Mouse (Mus musculus) testis, postnatal 14 days (tissue): ENCODE data around the gene Cyp2u1.
A peak's percentile ranks its signal among the peaks of the same experiment; 100 is the strongest.

ENCODE experiments used
- DNase-seq: peaks from one replicate; pipeline ENCODE4 v3.0.0; 2021; ENCODE audit warnings: low spot score

The Cyp2u1 gene

GRCm38 (mm10) chr3:131306255-131306654 lies 3.2 kb upstream of the Cyp2u1 start:
- DNase-seq: no peak

- DNase-seq: no peak
These were observed 290 bp upstream of the Cyp2u1 start for GRCm38 (mm10) chr3:131303320-131303714.

GRCm38 (mm10) chr3:131299908-131300307 lies 3.1 kb downstream of the Cyp2u1 start:
- DNase-seq: no peak

- no peak for DNase-seq
These were observed 3.9 kb downstream of the Cyp2u1 start for GRCm38 (mm10) chr3:131299078-131299477.

- no peak for DNase-seq
These were observed 6.1 kb downstream of the Cyp2u1 start for GRCm38 (mm10) chr3:131296893-131297292.

- no peak for DNase-seq
These were observed 7.4 kb downstream of the Cyp2u1 start for GRCm38 (mm10) chr3:131295513-131296200.

- DNase-seq: no peak
These were observed 8.5 kb downstream of the Cyp2u1 start for GRCm38 (mm10) chr3:131294503-131294902.

GRCm38 (mm10) chr3:131292959-131293358 lies 10.1 kb downstream of the Cyp2u1 start:
- no peak for DNase-seq

GRCm38 (mm10) chr3:131292349-131292748 lies 10.7 kb downstream of the Cyp2u1 start:
- DNase-seq: no peak

- DNase-seq: no peak
These were observed 11.1 kb downstream of the Cyp2u1 start for GRCm38 (mm10) chr3:131291890-131292289.

GRCm38 (mm10) chr3:131274151-131274550 lies 28.9 kb downstream of the Cyp2u1 start:
- DNase-seq: no peak

- no peak for DNase-seq
These were observed 30.5 kb downstream of the Cyp2u1 start for GRCm38 (mm10) chr3:131272374-131273100.

- DNase-seq: peak; percentile 81
These were observed 31.3 kb downstream of the Cyp2u1 start, which contains the start of gene Hadh for GRCm38 (mm10) chr3:131271559-131272373. TSS of gene Hadh (minus strand) at chr3:131272101.

- DNase-seq: peak; percentile 72
These were observed 31.9 kb downstream of the Cyp2u1 start for GRCm38 (mm10) chr3:131271157-131271556.

GRCm38 (mm10) chr3:131270381-131270780 lies 32.6 kb downstream of the Cyp2u1 start:
- peak; percentile 35 for DNase-seq

- DNase-seq: no peak
These were observed 36.5 kb downstream of the Cyp2u1 start for GRCm38 (mm10) chr3:131266366-131267050.

GRCm38 (mm10) chr3:131265516-131265915 lies 37.5 kb downstream of the Cyp2u1 start:
- no peak for DNase-seq

- no peak for DNase-seq
These were observed 39.1 kb downstream of the Cyp2u1 start for GRCm38 (mm10) chr3:131263766-131264486.

GRCm38 (mm10) chr3:131260418-131260817 lies 42.6 kb downstream of the Cyp2u1 start:
- no peak for DNase-seq

- DNase-seq: peak; percentile 40
These were observed 43.5 kb downstream of the Cyp2u1 start for GRCm38 (mm10) chr3:131259392-131259965.

GRCm38 (mm10) chr3:131258921-131259320 lies 44.1 kb downstream of the Cyp2u1 start:
- no peak for DNase-seq
